Mouse (Mus musculus) mesoderm, embryonic 11.5 days (tissue): ENCODE results near the gene Olfr1370.
"Not testable (repeated sequence)": the region's sequence is repeated elsewhere in the genome, so short reads cannot be mapped to it uniquely, and the experiment has no call there.

Experiments
- DNase-seq: peaks from one replicate; pipeline ENCODE4 v3.0.0-alpha.2; 2012; ENCODE audit warnings: low read depth, low spot score

The Olfr1370 gene

GRCm38 (mm10) chr13:21074847-21075246 lies at the start of gene Olfr1370:
Gene Olfr1370, minus strand, starts transcription at chr13:21074947.
- DNase-seq, result no peak

GRCm38 (mm10) chr13:21114121-21114520 lies 39.4 kb upstream of the Olfr1370 start:
- no peak for DNase-seq

GRCm38 (mm10) chr13:21111183-21111582 lies 36.4 kb upstream of the Olfr1370 start, which contains the start of gene Olfr1369-ps1:
Gene Olfr1369-ps1, plus strand, starts transcription at chr13:21111483.
- not testable (repeated sequence) for DNase-seq

GRCm38 (mm10) chr13:21110441-21110840 lies 35.7 kb upstream of the Olfr1370 start:
- DNase-seq, result no peak

GRCm38 (mm10) chr13:21109759-21110158 lies 35.0 kb upstream of the Olfr1370 start:
- DNase-seq, result no peak

- no peak for DNase-seq
Observed at GRCm38 (mm10) chr13:21082686-21083085, 7.9 kb upstream of the Olfr1370 start.

GRCm38 (mm10) chr13:21066021-21066420 lies 8.7 kb downstream of the Olfr1370 start:
- DNase-seq, result no peak

GRCm38 (mm10) chr13:21050118-21050517 lies 24.6 kb downstream of the Olfr1370 start:
- DNase-seq, result no peak

- DNase-seq, result peak; percentile 30
Observed at GRCm38 (mm10) chr13:21040589-21041199, 34.1 kb downstream of the Olfr1370 start.

GRCm38 (mm10) chr13:21035981-21036380 lies 38.8 kb downstream of the Olfr1370 start:
- no peak for DNase-seq

GRCm38 (mm10) chr13:21035011-21035410 lies 39.7 kb downstream of the Olfr1370 start:
- DNase-seq, result no peak

GRCm38 (mm10) chr13:21033176-21033575 lies 41.6 kb downstream of the Olfr1370 start:
- DNase-seq, result peak; percentile 9

GRCm38 (mm10) chr13:21024831-21025230 lies 49.9 kb downstream of the Olfr1370 start:
- no peak for DNase-seq
